Mouse (Mus musculus) midbrain, postnatal 0 days (tissue): Measurements from ENCODE around the gene Olfr1385. TPM values are rescaled to one million over a fixed set of nuclear protein-coding genes. Genes with fewer than 3 reads are reported as not detected.
"Not testable (repeated sequence)": the region's sequence is repeated elsewhere in the genome, so short reads cannot be mapped to it uniquely, and the experiment has no call there.

ENCODE experiments used
- ATAC-seq: fragments of 200-750 bp; cut with Nextera tagmentation; 2 replicates; pipeline ENCODE4 v1.8.0; 2017; ENCODE audit warnings: moderate number of reproducible peaks, mild to moderate bottlenecking, moderate TSS enrichment, moderate library complexity; ENCODE audit not compliant: low FRiP score
- DNase-seq: peaks from one replicate; pipeline ENCODE4 v3.0.0-alpha.2; 2015; ENCODE audit warnings: low spot score
- H3K27ac ChIP-seq: fragments of 300-500 bp; sonication (generic); 2 replicates; pipeline ENCODE4 v1.5.1; 2014; ENCODE audit warnings: low read depth, mild to moderate bottlenecking, low read length, mixed read lengths
- H3K27me3 ChIP-seq: fragments of 300-500 bp; sonication (generic); 2 replicates; pipeline ENCODE4 v1.6.1; 2014; ENCODE audit warnings: low read length, control low read depth, mixed read lengths; ENCODE audit not compliant: insufficient read depth
- H3K36me3 ChIP-seq: fragments of 300-500 bp; sonication (generic); 2 replicates; pipeline ENCODE4 v1.6.1; 2014; ENCODE audit warnings: low read length, control low read depth, mixed read lengths; ENCODE audit not compliant: insufficient read depth
- H3K4me1 ChIP-seq: fragments of 300-500 bp; sonication (generic); 2 replicates; pipeline ENCODE4 v1.6.1; 2014; ENCODE audit warnings: mild to moderate bottlenecking, control low read depth, antibody characterized with exemption, low read length, mixed read lengths; ENCODE audit not compliant: insufficient read depth
- H3K4me2 ChIP-seq: fragments of 300-500 bp; sonication (generic); 2 replicates; pipeline ENCODE4 v1.6.1; 2014; ENCODE audit warnings: low read depth, mild to moderate bottlenecking, low read length, mixed read lengths; ENCODE audit not compliant: poor library complexity, severe bottlenecking
- H3K4me3 ChIP-seq: fragments of 300-500 bp; sonication (generic); 2 replicates; pipeline ENCODE4 v1.5.1; 2014; ENCODE audit warnings: low read depth, mild to moderate bottlenecking, low read length, moderate library complexity
- H3K9ac ChIP-seq: fragments of 300-500 bp; sonication (generic); replicated peaks from 2 replicates; pipeline ENCODE4 v1.6.1; 2014; ENCODE audit warnings: mild to moderate bottlenecking, low read length, moderate library complexity, mixed read lengths; ENCODE audit not compliant: poor library complexity, severe bottlenecking
- H3K9me3 ChIP-seq: fragments of 300-500 bp; sonication (generic); 2 replicates; pipeline ENCODE4 v1.6.1; 2016; ENCODE audit warnings: low read length, control low read depth
- CTCF ChIP-seq: IDR thresholded peaks from 2 replicates; pipeline ENCODE4 v1.5.1; 2016; ENCODE audit warnings: antibody characterized with exemption, mild to moderate bottlenecking
- WGBS: fragments of 180-500 bp; shearing (Covaris S2); extraction: QIAGEN DNeasy Blood & Tissue Kit; methylation state at CpG from one replicate; pipeline ENCODE4 v1.1.7; 2014; 5-methylcytosine and 5-hydroxymethylcytosine counted together
- polyA plus RNA-seq: library from polyadenylated mRNA; unstranded; fragments of >200 nt; fragmentation: Nextera tagmentation; extraction: Ambion mirVana; gene quantifications from 2 replicates; pipeline ENCODE4 v1.2.1, GENCODE M21; 2015
- total RNA-seq: library from RNA; depleted of rRNA; stranded (reverse); fragments of >200 nt; gene quantifications from 2 replicates; pipeline ENCODE4 v1.2.3, GENCODE M21; 2014; rRNA removed

The Olfr1385 gene
- total RNA-seq (not detected in 2 replicates), polyA plus RNA-seq (not detected in 2 replicates)

DNA sequence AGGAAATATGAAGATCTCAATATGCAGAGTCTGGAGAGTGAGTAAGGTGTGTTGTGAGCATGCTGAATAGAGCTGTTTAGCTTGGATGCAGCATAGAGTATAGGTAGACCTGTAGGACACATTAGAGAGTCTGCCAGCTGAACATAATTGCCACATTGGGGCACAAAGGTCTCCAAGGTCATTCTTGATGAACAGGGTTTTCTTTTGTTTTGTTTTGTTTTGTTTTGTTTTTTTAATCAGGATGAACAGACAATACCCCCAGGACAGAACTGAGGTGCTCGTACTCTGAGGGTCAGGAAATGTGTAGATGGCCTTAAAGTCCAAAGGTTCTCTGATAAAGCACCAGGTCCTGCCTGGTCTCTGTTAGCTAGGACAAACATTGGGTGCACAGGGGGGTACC is at the start of gene Olfr1385:
Gene Olfr1385, plus strand, starts transcription at position 301 of the 400 bp plus-strand sequence.
- H3K9ac ChIP-seq, H3K36me3 ChIP-seq, H3K27me3 ChIP-seq, H3K4me1 ChIP-seq, H3K27ac ChIP-seq, H3K4me3 ChIP-seq, ATAC-seq, H3K9me3 ChIP-seq, DNase-seq, H3K4me2 ChIP-seq: not testable (repeated sequence)
- WGBS: 79% methylated on average over 1 of the region's 1 CpGs

DNA sequence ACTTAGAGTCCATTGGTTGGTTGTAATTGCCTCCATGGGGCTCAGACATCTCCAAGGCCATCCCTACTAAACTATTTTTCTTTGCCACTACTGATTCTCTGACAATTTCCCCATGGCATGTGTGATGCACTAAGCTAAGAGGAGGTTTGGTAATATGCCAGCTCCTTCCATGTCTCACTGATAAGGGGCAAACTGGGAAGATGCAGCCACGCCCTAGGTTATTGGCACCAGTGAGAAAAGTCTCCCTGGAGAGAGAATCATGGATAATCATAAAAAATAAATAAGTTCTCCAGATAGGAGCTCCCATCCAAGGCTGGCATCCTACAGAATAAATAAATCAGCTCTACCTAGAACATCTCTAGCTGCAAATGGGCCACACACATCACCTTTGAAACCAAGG is 33.8 kb upstream of the Olfr1385 start, which contains the start of gene Olfr1387:
Gene Olfr1387, plus strand, starts transcription at position 301 of the 400 bp plus-strand sequence.
- Histone ChIP-seq H3K36me3 (no peaks in the 10 kb centered on the region), H3K9ac (no peak within 1 kb of the TSS), H3K4me1 (no peaks in the 10 kb centered on the region), H3K4me3 (no peak within 1 kb of the TSS), H3K9me3 (no peaks in the 10 kb centered on the region), H3K27ac (no peak within 1 kb of the TSS), H3K4me2 (no peak within 1 kb of the TSS), H3K27me3 (no peaks in the 10 kb centered on the region)
- no peak for ATAC-seq
- no peak for DNase-seq
- WGBS: 82% methylated on average over 1 of the region's 1 CpGs
- TF ChIP-seq CTCF: no peak

DNA sequence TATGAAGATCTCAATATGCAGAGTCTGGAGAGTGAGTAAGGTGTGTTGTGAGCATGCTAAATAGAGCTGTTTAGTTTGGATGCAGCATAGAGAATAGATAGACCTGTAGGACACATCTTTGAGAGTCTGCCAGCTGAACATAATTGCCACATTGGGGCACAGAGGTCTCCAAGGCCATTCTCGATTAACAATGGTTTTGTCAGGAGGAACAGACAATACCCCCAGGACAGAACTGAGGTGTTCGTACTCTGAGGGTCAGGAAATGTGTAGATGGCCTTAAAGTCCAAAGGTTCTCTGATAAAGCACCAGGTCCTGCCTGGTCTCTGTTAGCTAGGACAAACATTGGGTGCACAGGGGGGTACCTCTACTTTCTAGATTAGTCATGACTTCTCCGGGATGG is 24.1 kb upstream of the Olfr1385 start, which contains the start of gene Olfr1386:
Gene Olfr1386, plus strand, starts transcription at position 301 of the 400 bp plus-strand sequence.
- not testable (repeated sequence) for ATAC-seq, H3K4me1 ChIP-seq, H3K4me3 ChIP-seq, H3K4me2 ChIP-seq, H3K9ac ChIP-seq, DNase-seq, H3K9me3 ChIP-seq, H3K36me3 ChIP-seq, H3K27ac ChIP-seq, H3K27me3 ChIP-seq
- WGBS: 86% methylated on average over 2 of the region's 3 CpGs

DNA sequence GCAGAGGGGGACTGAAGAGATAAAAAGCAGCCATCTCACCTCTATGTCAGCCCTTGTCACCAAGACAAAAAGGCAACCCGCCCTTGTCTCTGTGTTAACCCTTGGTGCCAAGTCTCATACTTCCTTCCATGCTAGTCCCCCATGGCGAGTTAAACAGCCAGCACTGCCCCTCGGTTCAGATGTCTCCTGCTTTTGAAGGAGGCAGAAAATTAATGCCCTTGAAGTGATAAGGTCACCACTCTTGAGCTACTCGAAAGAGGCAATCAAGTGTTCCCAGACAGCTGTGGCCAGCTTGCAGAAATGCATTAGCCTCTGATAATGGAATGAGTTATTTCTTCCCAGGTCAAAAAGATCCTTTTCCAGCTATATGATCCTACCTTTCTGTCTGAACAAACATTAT is 2.9 kb upstream of the Olfr1385 start:
- Histone ChIP-seq H3K4me1 (no peaks in the 10 kb centered on the region), H3K4me3 (no peak overlapping the region), H3K9ac (no peak overlapping the region), H3K9me3 (no peaks in the 10 kb centered on the region), H3K4me2 (no peak overlapping the region), H3K36me3 (no peaks in the 10 kb centered on the region), H3K27me3 (no peaks in the 10 kb centered on the region), H3K27ac (no peak overlapping the region)
- DNase-seq: no peak
- no peak for ATAC-seq
- no peak for TF ChIP-seq CTCF
- 67% methylated on average over 4 of the region's 4 CpGs for WGBS

DNA sequence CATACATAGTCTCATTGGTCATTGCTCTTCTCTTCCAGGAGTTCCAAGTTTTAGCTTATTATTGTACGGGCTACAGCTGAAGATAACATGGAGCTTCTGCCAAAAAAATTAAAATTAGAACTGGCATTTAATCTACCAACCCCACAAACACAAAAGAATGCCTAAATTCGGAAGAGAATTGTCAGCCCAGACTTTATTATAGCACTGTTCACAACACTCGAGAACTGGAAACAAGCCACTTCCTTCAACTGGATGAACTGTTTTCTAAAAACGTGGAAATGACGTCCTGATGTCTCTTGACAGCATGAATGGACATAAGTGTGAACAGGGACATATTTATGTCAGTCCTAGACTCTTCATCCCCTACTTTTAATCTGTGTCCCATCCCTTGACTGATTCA is 29.2 kb downstream of the Olfr1385 start:
- DNase-seq (no peak), ATAC-seq (no peak)
- 76% methylated on average over 5 of the region's 5 CpGs for WGBS
- Histone ChIP-seq H3K27me3 (no peaks in the 10 kb centered on the region), H3K27ac (no peak overlapping the region), H3K9me3 (no peaks in the 10 kb centered on the region), H3K36me3 (no peaks in the 10 kb centered on the region), H3K4me1 (no peaks in the 10 kb centered on the region), H3K4me3 (no peak overlapping the region), H3K4me2 (no peak overlapping the region), H3K9ac (no peak overlapping the region)
- no peak for TF ChIP-seq CTCF

DNA sequence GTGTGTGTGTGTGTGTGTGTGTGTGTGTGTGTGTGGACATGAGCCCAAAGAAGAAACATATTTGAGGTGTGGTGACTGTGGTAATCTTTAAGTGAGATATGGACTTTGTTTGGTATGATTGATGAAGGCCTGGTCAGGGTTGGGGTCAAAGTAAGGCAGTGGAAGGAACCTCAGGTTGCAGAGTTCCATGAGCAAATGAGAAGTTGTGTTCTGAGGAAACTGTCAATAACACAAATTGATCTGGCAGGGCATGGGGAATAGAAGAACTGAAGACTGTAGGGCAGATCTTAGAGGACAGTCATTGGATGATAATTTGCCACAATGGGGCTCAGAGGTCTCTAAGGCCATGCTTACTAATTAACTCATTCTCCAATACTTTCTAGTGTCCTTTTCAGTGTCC is 30.5 kb downstream of the Olfr1385 start, which contains the start of gene Olfr1383:
Gene Olfr1383, plus strand, starts transcription at position 301 of the 400 bp plus-strand sequence.
- DNase-seq (no peak), ATAC-seq (no peak)
- Histone ChIP-seq H3K4me3 (no peak within 1 kb of the TSS), H3K27me3 (no peaks in the 10 kb centered on the region), H3K4me1 (no peaks in the 10 kb centered on the region), H3K9me3 (no peaks in the 10 kb centered on the region), H3K4me2 (no peak within 1 kb of the TSS), H3K36me3 (no peaks in the 10 kb centered on the region), H3K9ac (no peak within 1 kb of the TSS), H3K27ac (no peak within 1 kb of the TSS)
- TF ChIP-seq CTCF: no peak
